Mouse (Mus musculus) erythroblast, embryonic 14.5 days (primary cell): Measurements from ENCODE around the gene Pdgfd. TPM values are rescaled to one million over a fixed set of nuclear protein-coding genes. Genes with fewer than 3 reads are reported as not detected.
"Not testable (repeated sequence)": the region's sequence is repeated elsewhere in the genome, so short reads cannot be mapped to it uniquely, and the experiment has no call there.

Experiments used
- H3K27me3 ChIP-seq: 2 replicates; pipeline ENCODE4 v1.6.1; 2012; ENCODE audit warnings: inconsistent platforms; ENCODE audit not compliant: control insufficient read depth
- H3K36me3 ChIP-seq: 2 replicates; pipeline ENCODE4 v1.6.1; 2012; ENCODE audit warnings: mild to moderate bottlenecking, inconsistent platforms; ENCODE audit not compliant: control insufficient read depth
- H3K4me1 ChIP-seq: 2 replicates; pipeline ENCODE4 v1.6.1; 2012; ENCODE audit warnings: inconsistent platforms; ENCODE audit not compliant: control insufficient read depth
- H3K4me3 ChIP-seq: replicated peaks from 2 replicates; pipeline ENCODE3; 2012; ENCODE audit warnings: moderate library complexity, mild to moderate bottlenecking, inconsistent platforms
- H3K9me3 ChIP-seq: 2 replicates; pipeline ENCODE4 v1.6.1; 2012; ENCODE audit warnings: low read length, inconsistent platforms, mixed read lengths; ENCODE audit not compliant: control insufficient read depth
- GATA1 ChIP-seq: IDR thresholded peaks from 2 replicates; pipeline ENCODE4 v1.6.1; 2012; ENCODE audit warnings: low read length, inconsistent platforms, mixed read lengths
- TAL1 ChIP-seq: IDR thresholded peaks from 3 replicates; pipeline ENCODE4 v1.6.1; 2012; ENCODE audit warnings: low read length, inconsistent platforms, mixed read lengths
- polyA plus RNA-seq: library from polyadenylated mRNA; stranded (reverse); fragments of >175 nt; gene quantifications from 2 replicates; pipeline ENCODE4 v1.2.3, GENCODE M21; 2012

The Pdgfd gene
- polyA plus RNA-seq, 1 experiment, result not detected

DNA sequence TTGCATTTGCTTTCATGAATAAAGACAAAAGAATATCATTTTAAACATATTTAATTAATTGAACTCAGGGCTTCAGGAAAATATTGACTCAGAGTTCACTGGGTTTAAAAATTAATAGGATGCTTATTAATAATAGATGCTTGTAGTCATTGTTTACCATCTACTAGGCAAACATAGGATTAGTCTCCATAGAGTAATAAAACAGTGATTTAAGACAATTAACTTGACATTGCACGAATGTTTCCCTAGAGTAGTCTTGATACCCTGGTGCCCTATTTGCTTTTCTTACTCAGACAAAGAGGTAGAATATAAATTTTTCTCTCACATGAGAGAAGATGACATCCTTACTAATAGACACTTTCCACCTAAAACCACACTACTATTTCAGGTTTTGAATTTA, 49.1 kb downstream of the Pdgfd start:
- Histone ChIP-seq H3K4me1 (no peaks in the 10 kb centered on the region), H3K9me3 (peaks cover 7% of the 10 kb centered on the region), H3K27me3 (no peaks in the 10 kb centered on the region), H3K4me3 (no peak overlapping the region), H3K36me3 (no peaks in the 10 kb centered on the region)
- TF ChIP-seq GATA1, result no peak
- TF ChIP-seq TAL1, result no peak

DNA sequence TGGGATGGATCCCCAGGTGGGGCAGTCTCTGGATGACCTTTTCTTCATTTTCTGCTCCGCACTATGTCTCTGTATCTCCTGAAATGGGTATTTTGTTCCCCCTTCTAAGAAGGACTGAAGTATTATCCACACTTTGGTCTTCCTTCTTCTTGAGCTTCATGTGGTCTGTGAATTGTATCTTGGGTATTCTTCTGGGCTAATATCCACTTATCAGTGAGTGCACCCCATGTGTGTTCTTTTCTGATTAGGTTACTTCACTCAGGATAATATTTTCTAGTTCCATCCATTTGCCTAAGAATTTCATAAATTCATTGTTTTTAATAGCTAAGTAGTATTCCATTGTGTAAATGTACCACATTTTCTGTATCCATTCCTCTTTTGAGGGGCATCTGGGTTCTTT, 67.6 kb downstream of the Pdgfd start:
- H3K4me3 ChIP-seq, H3K36me3 ChIP-seq, H3K4me1 ChIP-seq, H3K9me3 ChIP-seq, H3K27me3 ChIP-seq: not testable (repeated sequence)

DNA sequence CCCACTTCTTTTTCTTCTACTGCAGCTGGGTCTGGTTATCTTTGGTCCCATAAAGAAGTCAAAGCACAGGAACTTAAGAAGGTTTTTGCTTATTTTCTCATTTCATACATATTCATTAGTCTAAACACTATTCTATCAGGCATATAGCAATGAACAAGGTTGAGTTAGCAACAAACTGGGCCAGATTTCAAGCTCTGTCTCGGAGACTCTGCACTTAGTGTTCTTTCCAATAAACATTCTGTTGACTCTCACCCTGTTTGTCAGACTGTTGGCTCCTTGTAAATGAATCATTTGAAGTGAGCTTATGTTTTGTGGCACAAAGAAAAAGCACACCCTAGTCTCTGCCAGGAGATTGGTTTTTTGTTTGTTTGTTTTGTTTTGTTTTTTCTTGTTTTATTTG, 81.9 kb downstream of the Pdgfd start:
- Histone ChIP-seq H3K4me1 (no peaks in the 10 kb centered on the region), H3K4me3 (no peak overlapping the region), H3K36me3 (no peaks in the 10 kb centered on the region), H3K27me3 (no peaks in the 10 kb centered on the region), H3K9me3 (no peaks in the 10 kb centered on the region)
- TF ChIP-seq GATA1 (no peak), TAL1 (no peak)

DNA sequence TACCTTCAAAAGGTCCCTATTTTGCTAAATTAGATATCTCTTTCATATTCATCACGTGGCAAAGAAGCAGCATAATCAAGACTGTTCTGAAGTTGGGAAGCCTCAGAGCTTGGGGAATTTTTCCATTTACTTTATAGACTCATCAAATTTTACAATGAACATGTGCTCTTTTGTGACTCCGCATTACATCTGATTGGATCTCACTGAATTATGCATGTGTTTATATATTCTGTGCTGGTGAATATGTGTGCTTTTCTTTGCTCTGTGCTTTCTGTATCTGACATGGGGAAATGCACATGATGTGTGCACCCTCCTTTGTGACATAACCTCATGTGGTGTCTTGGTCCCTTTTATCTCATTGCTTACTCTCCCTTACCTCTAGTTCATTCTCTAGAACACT, 83.6 kb downstream of the Pdgfd start:
- Histone ChIP-seq H3K4me1 (no peaks in the 10 kb centered on the region), H3K4me3 (no peak overlapping the region), H3K9me3 (no peaks in the 10 kb centered on the region), H3K27me3 (no peaks in the 10 kb centered on the region), H3K36me3 (no peaks in the 10 kb centered on the region)
- TF ChIP-seq TAL1 (no peak), GATA1 (no peak)

DNA sequence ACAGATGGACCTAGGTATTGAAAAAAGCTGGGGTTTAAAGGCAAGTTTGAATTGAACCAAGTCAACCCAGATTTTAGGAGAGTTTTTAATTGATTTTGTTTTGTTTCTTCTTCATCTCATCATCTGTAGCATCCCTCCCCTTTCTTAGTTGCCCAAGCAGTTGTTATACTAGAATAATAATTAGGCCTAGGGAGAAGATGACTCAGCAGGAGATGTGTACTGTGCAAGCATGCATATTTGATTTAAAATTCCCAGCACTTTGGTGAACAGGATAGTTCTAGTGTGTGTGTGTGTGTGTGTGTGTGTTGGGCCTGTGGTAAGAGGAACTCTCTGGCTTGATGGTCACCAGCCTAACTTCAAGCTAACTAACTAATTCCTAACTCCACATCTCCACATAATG, 88.7 kb downstream of the Pdgfd start:
- H3K4me3 ChIP-seq, result no peak overlapping the region
- no peak for TF ChIP-seq GATA1
- no peak for TF ChIP-seq TAL1
- H3K9me3 ChIP-seq, result no peaks in the 10 kb centered on the region
- H3K36me3 ChIP-seq, result no peaks in the 10 kb centered on the region
- H3K4me1 ChIP-seq, result no peaks in the 10 kb centered on the region
- H3K27me3 ChIP-seq, result no peaks in the 10 kb centered on the region

DNA sequence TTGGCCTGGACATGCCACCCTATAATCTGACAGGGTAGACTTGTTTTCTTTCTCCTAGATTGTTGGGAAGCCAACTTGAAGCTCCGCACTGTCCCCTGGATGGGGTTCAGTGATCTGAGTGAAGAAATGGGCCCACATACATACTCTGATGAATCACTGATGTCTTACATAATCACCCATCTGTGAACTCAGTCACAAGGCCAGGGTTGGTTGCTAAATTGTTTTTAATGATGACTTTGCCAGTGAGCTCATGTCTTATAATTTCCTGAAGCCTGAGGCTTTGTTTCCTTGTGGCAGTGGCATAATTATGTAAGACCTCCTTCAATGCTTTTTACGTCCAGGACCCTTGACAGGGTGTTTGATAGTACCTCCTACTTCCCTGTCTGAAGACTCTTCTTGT, 96.4 kb downstream of the Pdgfd start:
- TF ChIP-seq TAL1 (no peak), GATA1 (no peak)
- Histone ChIP-seq H3K27me3 (no peaks in the 10 kb centered on the region), H3K36me3 (no peaks in the 10 kb centered on the region), H3K4me1 (no peaks in the 10 kb centered on the region), H3K4me3 (no peak overlapping the region), H3K9me3 (peaks cover 3% of the 10 kb centered on the region; the same call in 1 of the 2 replicates)

DNA sequence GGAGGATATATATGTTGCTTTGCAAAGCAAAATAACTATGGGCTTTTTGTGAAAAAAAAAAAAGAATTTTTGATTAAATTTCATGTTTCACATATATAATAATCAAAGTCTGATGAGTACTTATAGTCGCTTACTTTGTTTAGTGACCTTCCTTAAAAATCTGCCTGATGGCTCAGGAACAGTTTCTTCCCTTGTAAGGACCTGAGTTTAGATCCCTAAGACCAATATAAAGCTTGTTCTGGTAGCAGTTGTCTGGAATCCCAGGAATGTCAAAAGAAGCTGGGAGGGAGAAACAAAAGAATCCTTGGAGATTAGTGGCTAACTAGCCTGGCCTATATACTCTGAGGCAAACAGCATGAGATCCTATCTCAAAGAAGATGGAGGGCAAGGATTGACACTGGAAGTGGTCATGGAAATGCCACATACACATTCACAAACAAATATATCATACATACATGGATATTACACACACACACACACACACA, 101.5 kb downstream of the Pdgfd start, which contains the start of gene Ddi1:
TSS of gene Ddi1 (minus strand) at position 51 of the 485 bp plus-strand sequence.
- no peaks in the 10 kb centered on the region for H3K4me1 ChIP-seq
- TF ChIP-seq TAL1 (no peak), GATA1 (no peak)
- H3K36me3 ChIP-seq, result no peaks in the 10 kb centered on the region
- H3K4me3 ChIP-seq, result no peak within 1 kb of the TSS
- H3K9me3 ChIP-seq, result peaks cover 3% of the 10 kb centered on the region; the same call in 1 of the 2 replicates
- H3K27me3 ChIP-seq, result no peaks in the 10 kb centered on the region

DNA sequence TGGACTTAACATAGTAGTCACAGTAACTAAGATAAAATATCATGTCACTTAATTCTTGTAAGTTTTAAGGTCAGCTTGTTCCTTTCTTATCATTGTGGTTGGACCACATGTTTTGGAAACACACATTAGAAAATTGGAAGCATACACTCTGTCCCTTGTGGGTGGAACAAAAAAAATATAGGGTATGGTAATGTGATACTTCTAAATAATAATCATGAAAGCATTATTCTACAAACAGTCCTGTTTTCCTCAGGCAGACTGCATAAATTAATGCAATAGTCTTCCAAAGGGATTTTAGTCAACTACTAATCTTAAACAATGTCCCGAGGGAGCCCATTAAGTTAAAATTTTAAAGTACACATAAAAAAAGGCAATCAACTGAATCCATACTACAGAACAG, 108.0 kb downstream of the Pdgfd start:
- H3K27me3 ChIP-seq, result no peaks in the 10 kb centered on the region
- TF ChIP-seq GATA1 (no peak), TAL1 (no peak)

DNA sequence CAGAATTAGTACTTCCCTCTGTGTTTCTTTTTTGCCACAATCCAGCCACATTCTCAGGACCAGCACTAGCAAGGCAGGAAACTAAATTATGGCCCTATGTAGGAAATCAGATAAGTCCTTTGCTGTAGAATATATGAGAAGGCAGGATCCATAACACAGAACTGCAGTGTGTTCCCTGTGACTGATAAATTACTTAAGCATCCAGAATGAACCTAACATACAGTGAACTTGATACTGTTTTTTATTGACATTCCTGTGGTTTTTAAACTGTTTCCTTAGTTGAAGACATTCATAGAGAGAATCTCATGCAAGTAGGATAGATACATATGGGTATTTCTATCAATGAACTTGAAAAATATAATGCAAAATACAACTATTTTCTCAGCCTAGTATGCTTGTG, 109.1 kb downstream of the Pdgfd start:
- Histone ChIP-seq H3K27me3 (no peaks in the 10 kb centered on the region), H3K4me3 (no peak overlapping the region), H3K9me3 (no peaks in the 10 kb centered on the region), H3K36me3 (no peaks in the 10 kb centered on the region), H3K4me1 (no peaks in the 10 kb centered on the region)
- TF ChIP-seq GATA1, result no peak
- no peak for TF ChIP-seq TAL1

More for the DNA sequence above, 108.0 kb downstream of the Pdgfd start:
- Histone ChIP-seq H3K9me3 (no peaks in the 10 kb centered on the region), H3K4me3 (no peak overlapping the region), H3K4me1 (no peaks in the 10 kb centered on the region), H3K36me3 (no peaks in the 10 kb centered on the region)

DNA sequence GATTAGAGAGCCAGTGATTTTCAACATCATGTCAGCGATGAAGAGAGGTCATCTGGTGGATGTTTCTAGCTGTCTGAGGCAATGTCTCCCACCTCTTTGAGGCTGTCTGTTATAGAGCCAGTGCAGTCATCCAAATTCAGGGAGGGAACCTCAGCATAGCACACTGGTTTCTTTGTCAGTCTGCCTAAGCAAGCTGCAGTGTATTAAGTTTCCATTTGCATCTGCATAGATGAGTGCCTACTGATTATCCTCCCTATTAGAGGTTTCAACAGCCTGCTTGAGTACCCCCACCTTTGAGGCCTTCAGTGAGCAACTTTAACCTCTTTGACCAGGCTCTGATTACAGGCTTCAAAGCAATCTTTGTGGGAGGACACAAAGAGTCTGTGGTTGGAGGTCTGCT, 118.4 kb downstream of the Pdgfd start:
- TF ChIP-seq TAL1 (no peak), GATA1 (no peak)
- H3K4me1 ChIP-seq, result no peaks in the 10 kb centered on the region
- H3K36me3 ChIP-seq, result no peaks in the 10 kb centered on the region
- no peak overlapping the region for H3K4me3 ChIP-seq
- no peaks in the 10 kb centered on the region for H3K27me3 ChIP-seq
- H3K9me3 ChIP-seq, result no peaks in the 10 kb centered on the region
